Mouse (Mus musculus) forebrain, embryonic 15.5 days (tissue): ENCODE measurements at regions not wholly inside any gene's neighbourhood (a gene's known extent, or its start where the extent isn't known, plus 50 kb on each side); places are given as distances from the start of the nearest gene placed in this dataset.
"Not testable (repeated sequence)": the region's sequence is repeated elsewhere in the genome, so short reads cannot be mapped to it uniquely, and the experiment has no call there.

Source experiments
- ATAC-seq: fragments of 200-750 bp; cut with Nextera tagmentation; replicated peaks from 2 replicates; pipeline ENCODE4 v1.8.0; 2017; ENCODE audit warnings: mild to moderate bottlenecking, moderate TSS enrichment, moderate library complexity
- H3K27ac ChIP-seq: fragments of 300-500 bp; sonication (generic); replicated peaks from 2 replicates; pipeline ENCODE4 v1.5.1; 2015; ENCODE audit warnings: mild to moderate bottlenecking, inconsistent platforms
- H3K27me3 ChIP-seq: fragments of 300-500 bp; sonication (generic); 2 replicates; pipeline ENCODE4 v1.6.1; 2015; ENCODE audit warnings: inconsistent platforms
- H3K36me3 ChIP-seq: fragments of 300-500 bp; sonication (generic); 2 replicates; pipeline ENCODE4 v1.6.1; 2015; ENCODE audit warnings: mild to moderate bottlenecking, inconsistent platforms
- H3K4me1 ChIP-seq: fragments of 300-500 bp; sonication (generic); 2 replicates; pipeline ENCODE4 v1.6.1; 2015; ENCODE audit warnings: inconsistent platforms
- H3K4me2 ChIP-seq: fragments of 300-500 bp; sonication (generic); replicated peaks from 2 replicates; pipeline ENCODE4 v1.6.1; 2015; ENCODE audit warnings: mild to moderate bottlenecking, inconsistent platforms
- H3K4me3 ChIP-seq: fragments of 300-500 bp; sonication (generic); 2 replicates; pipeline ENCODE4 v1.5.1; 2015; ENCODE audit warnings: mild to moderate bottlenecking, inconsistent platforms
- H3K9ac ChIP-seq: fragments of 300-500 bp; sonication (generic); replicated peaks from 2 replicates; pipeline ENCODE4 v1.6.1; 2015; ENCODE audit warnings: mild to moderate bottlenecking, inconsistent platforms
- H3K9me3 ChIP-seq: fragments of 300-500 bp; sonication (generic); 2 replicates; pipeline ENCODE4 v1.6.1; 2016; ENCODE audit warnings: inconsistent platforms
- WGBS: fragments of 180-500 bp; shearing (Covaris S2); methylation state at CpG from one replicate; pipeline ENCODE4 v1.1.7; 2015; ENCODE audit warnings: mixed read lengths; 5-methylcytosine and 5-hydroxymethylcytosine counted together

- no peaks in the 10 kb centered on the region for H3K27me3 ChIP-seq
- no peaks in the 10 kb centered on the region for H3K36me3 ChIP-seq
- no peaks in the 10 kb centered on the region for H3K4me1 ChIP-seq
- no peak overlapping the region for H3K4me2 ChIP-seq
- no peak overlapping the region for H3K4me3 ChIP-seq
- H3K9ac ChIP-seq = no peak overlapping the region
- no peaks in the 10 kb centered on the region for H3K9me3 ChIP-seq
- 86% methylated on average over 5 of the region's 5 CpGs for WGBS
- H3K27ac ChIP-seq = no peak overlapping the region
- no peak for ATAC-seq
These were observed 876.4 kb upstream of the Gpc5 start for GRCm38 (mm10) chr14:114215609-114216008.

GRCm38 (mm10) chr14:114220868-114221267 is 871.1 kb upstream of the Gpc5 start:
- Histone ChIP-seq H3K9me3 (no peaks in the 10 kb centered on the region), H3K36me3 (no peaks in the 10 kb centered on the region), H3K9ac (no peak overlapping the region), H3K4me2 (no peak overlapping the region), H3K27ac (no peak overlapping the region), H3K4me3 (no peak overlapping the region), H3K27me3 (no peaks in the 10 kb centered on the region), H3K4me1 (no peaks in the 10 kb centered on the region)
- 58% methylated on average over 1 of the region's 1 CpGs for WGBS
- no peak for ATAC-seq

DNA sequence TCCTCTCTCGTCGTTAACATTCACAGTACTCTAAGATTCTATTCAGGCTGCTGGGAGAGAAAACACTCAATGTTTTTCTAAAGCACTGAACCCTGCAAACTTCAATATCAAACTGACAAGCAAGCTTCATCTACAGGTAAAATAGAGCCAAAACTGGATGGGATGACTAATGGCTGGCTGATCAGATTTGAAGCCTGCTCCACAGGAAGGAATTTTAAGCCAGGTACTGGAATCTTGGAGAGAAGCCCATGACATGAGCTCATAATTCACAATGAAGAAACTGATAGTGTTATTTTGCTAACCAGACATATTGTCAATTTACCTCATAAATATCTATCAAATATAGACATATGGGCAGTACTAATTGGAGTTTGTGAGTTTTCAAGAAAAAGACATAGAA is 861.3 kb upstream of the Gpc5 start:
- ATAC-seq = no peak
- Histone ChIP-seq H3K9me3 (no peaks in the 10 kb centered on the region), H3K4me1 (no peaks in the 10 kb centered on the region), H3K27ac (no peak overlapping the region), H3K4me3 (no peak overlapping the region), H3K27me3 (no peaks in the 10 kb centered on the region), H3K4me2 (no peak overlapping the region), H3K9ac (no peak overlapping the region), H3K36me3 (no peaks in the 10 kb centered on the region)
- WGBS = 91% methylated on average over 2 of the region's 2 CpGs

- ATAC-seq = no peak
- Histone ChIP-seq H3K27me3 (no peaks in the 10 kb centered on the region), H3K36me3 (no peaks in the 10 kb centered on the region), H3K9ac (no peak overlapping the region), H3K4me1 (no peaks in the 10 kb centered on the region), H3K9me3 (no peaks in the 10 kb centered on the region), H3K27ac (no peak overlapping the region), H3K4me3 (no peak overlapping the region), H3K4me2 (no peak overlapping the region)
- 84% methylated on average over 2 of the region's 2 CpGs for WGBS
These were observed 837.0 kb upstream of the Gpc5 start for GRCm38 (mm10) chr14:114255037-114255436.

DNA sequence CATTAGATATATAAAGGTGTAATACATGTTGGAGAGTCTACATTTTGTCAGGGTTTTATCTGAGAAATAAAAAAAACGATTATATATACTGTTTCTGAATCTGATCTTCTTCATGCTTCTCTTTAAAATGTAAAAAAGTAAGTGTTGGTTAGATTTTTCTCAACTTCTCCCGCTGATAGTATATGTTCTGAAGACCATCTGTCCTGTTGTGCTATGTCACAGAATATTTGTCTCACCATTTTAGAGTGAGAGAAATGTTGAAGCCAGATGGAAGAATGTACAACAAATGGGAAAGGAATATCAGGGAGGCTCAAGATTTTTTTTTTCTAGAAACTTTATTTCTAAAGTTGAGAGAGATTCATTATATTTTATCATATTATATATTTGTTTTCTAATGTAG is 830.4 kb upstream of the Gpc5 start:
- H3K9ac ChIP-seq = no peak overlapping the region
- no peaks in the 10 kb centered on the region for H3K9me3 ChIP-seq
- no peaks in the 10 kb centered on the region for H3K4me1 ChIP-seq
- H3K4me3 ChIP-seq = no peak overlapping the region
- no peaks in the 10 kb centered on the region for H3K36me3 ChIP-seq
- no peak overlapping the region for H3K27ac ChIP-seq
- no peaks in the 10 kb centered on the region for H3K27me3 ChIP-seq
- 80% methylated on average over 2 of the region's 2 CpGs for WGBS
- no peak overlapping the region for H3K4me2 ChIP-seq
- no peak for ATAC-seq

DNA sequence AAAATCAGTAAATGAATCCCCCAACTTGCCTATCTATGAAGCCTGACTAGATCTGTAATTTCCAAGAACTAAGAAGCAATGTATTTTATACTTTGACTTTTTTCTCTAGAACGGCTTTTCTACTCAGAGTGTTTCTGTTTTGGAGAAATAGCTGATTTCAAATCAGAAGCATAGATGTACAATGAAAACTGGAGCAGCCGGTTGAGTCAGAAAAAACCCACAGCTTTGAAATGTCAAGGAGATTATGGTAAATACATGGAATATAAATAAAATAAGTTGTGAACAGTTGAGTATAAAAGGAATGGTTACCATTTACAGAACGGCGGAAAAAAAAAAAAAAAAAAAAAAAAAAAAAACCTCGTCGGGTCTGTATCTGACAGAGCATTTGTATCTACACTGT is 791.4 kb upstream of the Gpc5 start:
- Histone ChIP-seq H3K36me3 (no peaks in the 10 kb centered on the region), H3K4me3 (no peak overlapping the region), H3K27ac (no peak overlapping the region), H3K9me3 (no peaks in the 10 kb centered on the region), H3K27me3 (no peaks in the 10 kb centered on the region), H3K9ac (no peak overlapping the region), H3K4me1 (no peaks in the 10 kb centered on the region), H3K4me2 (no peak overlapping the region)
- 89% methylated on average over 6 of the region's 6 CpGs for WGBS
- ATAC-seq = no peak

DNA sequence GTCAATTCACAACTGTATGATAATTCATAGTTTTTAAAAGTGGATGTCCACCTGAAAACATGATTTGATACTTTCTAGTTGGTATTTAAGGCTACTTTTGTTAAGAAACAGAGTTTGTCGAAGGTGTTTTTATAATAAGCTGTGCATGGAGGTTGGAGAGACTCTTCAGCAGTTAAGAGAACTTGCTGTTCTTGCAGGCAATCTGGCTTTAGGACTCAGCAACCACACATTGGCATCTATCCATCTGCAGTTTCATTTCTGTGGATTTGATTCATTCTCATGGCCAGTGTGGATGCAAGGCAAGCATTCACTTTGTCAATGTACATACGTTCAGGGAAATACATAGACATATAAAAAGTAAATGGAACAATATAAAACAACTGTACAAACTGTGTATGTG is 784.5 kb upstream of the Gpc5 start:
- Histone ChIP-seq H3K4me2 (no peak overlapping the region), H3K4me1 (no peaks in the 10 kb centered on the region), H3K27me3 (no peaks in the 10 kb centered on the region), H3K27ac (no peak overlapping the region), H3K36me3 (no peaks in the 10 kb centered on the region), H3K9me3 (no peaks in the 10 kb centered on the region), H3K9ac (no peak overlapping the region), H3K4me3 (no peak overlapping the region)
- WGBS = 91% methylated on average over 2 of the region's 2 CpGs
- no peak for ATAC-seq

DNA sequence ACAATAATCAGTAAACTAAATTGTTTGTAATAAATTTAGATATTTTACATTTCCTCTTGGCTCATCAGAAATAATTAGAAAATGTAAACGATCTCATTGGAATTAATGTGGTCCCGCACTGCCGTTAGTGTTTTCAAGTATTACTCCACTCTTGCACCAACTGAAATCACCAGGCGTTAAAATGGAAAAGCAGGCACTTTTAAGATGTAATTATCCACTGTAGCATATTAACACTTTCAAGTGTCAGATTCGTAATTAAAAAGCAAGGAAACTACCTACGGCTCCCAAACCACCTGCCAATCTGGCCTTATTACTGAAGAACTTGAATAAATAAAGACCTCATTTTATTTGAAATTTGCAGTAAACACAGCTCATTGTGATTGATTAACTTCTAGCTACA is 759.4 kb upstream of the Gpc5 start:
- WGBS = 31% methylated on average over 6 of the region's 6 CpGs
- H3K4me2 ChIP-seq = no peak overlapping the region
- no peaks in the 10 kb centered on the region for H3K36me3 ChIP-seq
- H3K4me1 ChIP-seq = no peaks in the 10 kb centered on the region
- ATAC-seq = no peak
- no peaks in the 10 kb centered on the region for H3K27me3 ChIP-seq
- no peaks in the 10 kb centered on the region for H3K9me3 ChIP-seq
- H3K9ac ChIP-seq = no peak overlapping the region
- H3K4me3 ChIP-seq = no peak overlapping the region
- H3K27ac ChIP-seq = no peak overlapping the region

DNA sequence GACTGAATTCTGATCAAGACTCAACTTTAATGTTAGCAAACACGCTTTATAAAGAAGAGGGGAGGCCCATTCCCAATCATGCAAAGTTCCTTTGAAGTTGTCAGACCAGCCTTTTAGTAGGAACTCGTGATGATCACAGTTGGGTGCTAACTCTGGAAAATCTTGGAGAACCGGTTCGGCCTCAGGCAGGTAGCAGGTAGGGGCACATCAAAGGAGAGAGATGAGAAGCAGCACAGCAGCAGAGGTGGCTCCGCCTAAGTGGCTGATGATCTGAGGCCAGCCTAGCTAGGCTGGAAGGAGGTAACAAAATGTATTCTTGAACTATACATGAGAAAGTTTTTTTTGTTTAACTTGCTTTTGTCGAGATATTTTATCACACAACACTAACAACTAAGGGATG is 742.7 kb upstream of the Gpc5 start:
- Histone ChIP-seq H3K9ac (no peak overlapping the region), H3K4me3 (no peak overlapping the region), H3K9me3 (no peaks in the 10 kb centered on the region), H3K36me3 (no peaks in the 10 kb centered on the region), H3K4me1 (no peaks in the 10 kb centered on the region), H3K27ac (no peak overlapping the region), H3K27me3 (no peaks in the 10 kb centered on the region), H3K4me2 (no peak overlapping the region)
- no peak for ATAC-seq
- 70% methylated on average over 6 of the region's 6 CpGs for WGBS

DNA sequence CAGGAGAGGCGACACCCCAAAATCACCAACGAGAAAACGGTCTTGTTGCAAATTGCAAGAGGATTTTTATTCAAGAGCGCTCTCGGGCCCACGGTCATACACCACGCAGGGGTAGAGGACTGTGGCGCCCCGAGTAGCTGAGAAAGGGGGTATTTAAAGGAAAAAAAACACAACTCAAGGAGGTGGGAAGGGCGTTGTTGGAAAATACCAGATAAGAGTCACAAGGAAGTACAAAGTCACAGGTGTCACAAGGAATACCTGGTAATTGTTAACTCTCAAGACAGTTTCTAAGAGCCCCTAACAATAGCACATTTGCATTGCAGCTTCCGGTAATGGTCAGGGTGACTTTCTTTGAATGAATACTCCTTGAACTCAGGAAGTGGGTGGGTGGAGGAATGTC is 742.2 kb upstream of the Gpc5 start:
- not testable (repeated sequence) for H3K4me1 ChIP-seq, H3K4me2 ChIP-seq, H3K9ac ChIP-seq, H3K27ac ChIP-seq, H3K36me3 ChIP-seq, ATAC-seq, H3K4me3 ChIP-seq, H3K9me3 ChIP-seq, H3K27me3 ChIP-seq
- WGBS = 84% methylated on average over 10 of the region's 11 CpGs

GRCm38 (mm10) chr14:114352307-114352706 is 739.7 kb upstream of the Gpc5 start:
- H3K4me3 ChIP-seq = no peak overlapping the region
- H3K9ac ChIP-seq = no peak overlapping the region
- H3K27me3 ChIP-seq = no peaks in the 10 kb centered on the region
- H3K9me3 ChIP-seq = no peaks in the 10 kb centered on the region
- no peaks in the 10 kb centered on the region for H3K36me3 ChIP-seq
- no peak overlapping the region for H3K27ac ChIP-seq
- no peak for ATAC-seq
- H3K4me2 ChIP-seq = no peak overlapping the region
- 95% methylated on average over 5 of the region's 5 CpGs for WGBS
- no peaks in the 10 kb centered on the region for H3K4me1 ChIP-seq

GRCm38 (mm10) chr14:114374847-114375246 is 717.2 kb upstream of the Gpc5 start:
- H3K36me3 ChIP-seq = no peaks in the 10 kb centered on the region
- 96% methylated on average over 3 of the region's 3 CpGs for WGBS
- H3K9ac ChIP-seq = no peak overlapping the region
- no peaks in the 10 kb centered on the region for H3K27me3 ChIP-seq
- H3K27ac ChIP-seq = no peak overlapping the region
- no peak overlapping the region for H3K4me3 ChIP-seq
- ATAC-seq = no peak
- no peaks in the 10 kb centered on the region for H3K4me1 ChIP-seq
- no peaks in the 10 kb centered on the region for H3K9me3 ChIP-seq
- no peak overlapping the region for H3K4me2 ChIP-seq

DNA sequence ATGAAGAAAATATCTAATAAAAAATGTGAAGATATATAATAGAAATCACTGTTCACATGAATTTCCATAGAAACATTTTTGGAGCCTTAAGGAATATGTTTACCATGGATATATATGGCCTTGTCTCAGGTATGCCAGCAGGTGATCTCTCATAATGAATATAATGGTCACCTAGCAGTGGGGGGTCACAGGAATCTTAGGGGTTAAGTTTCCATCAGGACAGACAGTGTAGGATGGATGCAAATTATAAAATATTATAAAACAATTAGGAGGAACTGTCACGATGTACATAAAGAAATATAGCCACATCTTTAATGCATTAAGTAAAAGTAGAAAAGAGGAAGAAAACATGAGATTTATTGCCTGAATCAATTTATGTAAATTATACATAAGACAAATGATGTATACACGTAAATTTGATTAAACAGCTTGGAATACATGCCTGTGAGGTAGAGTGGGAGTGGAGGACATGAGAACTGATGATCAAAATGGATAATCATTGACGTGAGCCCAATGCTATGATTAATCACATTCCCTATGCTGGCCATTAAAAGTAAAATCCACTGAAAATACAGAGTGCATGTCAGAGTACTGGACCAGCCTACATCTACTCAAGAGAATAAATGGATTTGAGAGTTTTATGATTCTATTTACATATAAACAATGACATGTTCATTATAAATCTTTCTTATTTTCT is 693.0 kb upstream of the Gpc5 start:
- no peak overlapping the region for H3K4me2 ChIP-seq
- no peaks in the 10 kb centered on the region for H3K36me3 ChIP-seq
- no peaks in the 10 kb centered on the region for H3K27me3 ChIP-seq
- H3K27ac ChIP-seq = no peak overlapping the region
- no peak overlapping the region for H3K9ac ChIP-seq
- WGBS = 80% methylated on average over 3 of the region's 3 CpGs
- no peaks in the 10 kb centered on the region for H3K9me3 ChIP-seq
- no peak for ATAC-seq
- no peaks in the 10 kb centered on the region for H3K4me1 ChIP-seq
- H3K4me3 ChIP-seq = no peak overlapping the region
